Mouse (Mus musculus): ENCODE data around the gene Psmb2. TPM values are rescaled to one million over a fixed set of nuclear protein-coding genes. Genes with fewer than 3 reads are reported as not detected.

The Psmb2 gene
- polyA plus RNA-seq, 1 experiment = 236 TPM

- peaks cover 73% of the 10 kb centered on the region for H3K79me2 ChIP-seq (ENCODE audit: control insufficient read depth, insufficient read depth)
- H3K27me3 ChIP-seq (ENCODE audit: control insufficient read depth, insufficient read depth, insufficient read length) = no peaks in the 10 kb centered on the region
- TF ChIP-seq POLR2AphosphoS2 (IDR thresholded peaks at IDR 0.05; ENCODE audit: insufficient read length, low read depth) (no peak), MAX (IDR thresholded peaks at IDR 0.05; ENCODE audit: low read depth) (no peak), USF1 (IDR thresholded peaks at IDR 0.05; ENCODE audit: low read depth) (no peak), REST (IDR thresholded peaks at IDR 0.05; ENCODE audit: insufficient read depth, insufficient read length) (no peak), TCF3 (IDR thresholded peaks at IDR 0.05; ENCODE audit: insufficient read length, low read depth) (no peak), TCF12 (IDR thresholded peaks at IDR 0.05; ENCODE audit: insufficient read depth, poor library complexity, severe bottlenecking) (no peak), SRF (IDR thresholded peaks at IDR 0.05; ENCODE audit: control insufficient read depth, insufficient read length, low read depth) (no peak), CEBPB (IDR thresholded peaks at IDR 0.05; ENCODE audit: insufficient read depth, poor library complexity, severe bottlenecking) (no peak), MYOD1 (IDR thresholded peaks at IDR 0.05; ENCODE audit: control insufficient read depth in 1 of 3, insufficient read length in 2 of 3, low read depth in 2 of 3) (no peak), MYOG (IDR thresholded peaks at IDR 0.05; ENCODE audit: control insufficient read depth in 1 of 3, insufficient read depth in 1 of 3, insufficient read length in 2 of 3, low read depth in 2 of 3) (no peak), POLR2A (IDR thresholded peaks at IDR 0.05; ENCODE audit: insufficient read length, low read depth) (no peak), E2F4 (IDR thresholded peaks at IDR 0.05; ENCODE audit: insufficient read depth) (no peak)
- no peak overlapping the region for H3K4me2 ChIP-seq (ENCODE audit: low read depth)
- H3ac ChIP-seq (ENCODE audit: control insufficient read depth, insufficient read length) = no peak overlapping the region
- H3K4me3 ChIP-seq = no peak overlapping the region
- peaks cover 36% of the 10 kb centered on the region for H3K36me3 ChIP-seq (ENCODE audit: control insufficient read depth, insufficient read depth)
Observed at GRCm38 (mm10) chr4:126682298-126682697, 4.9 kb downstream of the Psmb2 start.

GRCm38 (mm10) chr4:126683084-126683483 is 5.7 kb downstream of the Psmb2 start:
- H3K27me3 ChIP-seq (ENCODE audit: control insufficient read depth, insufficient read depth, insufficient read length) = no peaks in the 10 kb centered on the region
- no peak overlapping the region for H3ac ChIP-seq (ENCODE audit: control insufficient read depth, insufficient read length)
- peaks cover 67% of the 10 kb centered on the region for H3K79me2 ChIP-seq (ENCODE audit: control insufficient read depth, insufficient read depth)
- H3K4me2 ChIP-seq (ENCODE audit: low read depth) = no peak overlapping the region
- no peak overlapping the region for H3K4me3 ChIP-seq
- TF ChIP-seq POLR2A (IDR thresholded peaks at IDR 0.05; ENCODE audit: insufficient read length, low read depth) (no peak), TCF12 (IDR thresholded peaks at IDR 0.05; ENCODE audit: insufficient read depth, poor library complexity, severe bottlenecking) (no peak), CEBPB (IDR thresholded peaks at IDR 0.05; ENCODE audit: insufficient read depth, poor library complexity, severe bottlenecking) (no peak), MAX (IDR thresholded peaks at IDR 0.05; ENCODE audit: low read depth) (no peak), USF1 (IDR thresholded peaks at IDR 0.05; ENCODE audit: low read depth) (no peak), MYOG (IDR thresholded peaks at IDR 0.05; ENCODE audit: control insufficient read depth in 1 of 3, insufficient read depth in 1 of 3, insufficient read length in 2 of 3, low read depth in 2 of 3) (no peak)
- peaks cover 40% of the 10 kb centered on the region for H3K36me3 ChIP-seq (ENCODE audit: control insufficient read depth, insufficient read depth)

GRCm38 (mm10) chr4:126689457-126689856 is 12.0 kb downstream of the Psmb2 start:
- TF ChIP-seq REST (IDR thresholded peaks at IDR 0.05; ENCODE audit: insufficient read depth, insufficient read length) (no peak), CEBPB (IDR thresholded peaks at IDR 0.05; ENCODE audit: insufficient read depth, poor library complexity, severe bottlenecking) (no peak), E2F4 (IDR thresholded peaks at IDR 0.05; ENCODE audit: insufficient read depth) (no peak), POLR2A (IDR thresholded peaks at IDR 0.05; ENCODE audit: insufficient read length, low read depth) (no peak), MYOG (IDR thresholded peaks at IDR 0.05; ENCODE audit: control insufficient read depth in 1 of 3, insufficient read depth in 1 of 3, insufficient read length in 2 of 3, low read depth in 2 of 3) (no peak), POLR2AphosphoS2 (IDR thresholded peaks at IDR 0.05; ENCODE audit: insufficient read length, low read depth) (no peak), SRF (IDR thresholded peaks at IDR 0.05; ENCODE audit: control insufficient read depth, insufficient read length, low read depth) (no peak)
- Histone ChIP-seq H3K79me2 (ENCODE audit: control insufficient read depth, insufficient read depth) (peaks cover 15% of the 10 kb centered on the region), H3ac (ENCODE audit: control insufficient read depth, insufficient read length) (no peak overlapping the region), H3K27me3 (ENCODE audit: control insufficient read depth, insufficient read depth, insufficient read length) (no peaks in the 10 kb centered on the region), H3K4me3 (no peak overlapping the region), H3K36me3 (ENCODE audit: control insufficient read depth, insufficient read depth) (peaks cover 44% of the 10 kb centered on the region), H3K4me2 (ENCODE audit: low read depth) (no peak overlapping the region)

- Histone ChIP-seq H3K4me2 (ENCODE audit: low read depth) (no peak overlapping the region), H3K4me3 (no peak overlapping the region), H3ac (ENCODE audit: control insufficient read depth, insufficient read length) (no peak overlapping the region), H3K27me3 (ENCODE audit: control insufficient read depth, insufficient read depth, insufficient read length) (no peaks in the 10 kb centered on the region), H3K79me2 (ENCODE audit: control insufficient read depth, insufficient read depth) (peaks cover 13% of the 10 kb centered on the region), H3K36me3 (ENCODE audit: control insufficient read depth, insufficient read depth) (peaks cover 14% of the 10 kb centered on the region)
- no peak for TF ChIP-seq MYOD1 (IDR thresholded peaks at IDR 0.05; ENCODE audit: control insufficient read depth in 1 of 3, insufficient read length in 2 of 3, low read depth in 2 of 3)
Observed at GRCm38 (mm10) chr4:126693021-126693420, 15.6 kb downstream of the Psmb2 start.

DNA sequence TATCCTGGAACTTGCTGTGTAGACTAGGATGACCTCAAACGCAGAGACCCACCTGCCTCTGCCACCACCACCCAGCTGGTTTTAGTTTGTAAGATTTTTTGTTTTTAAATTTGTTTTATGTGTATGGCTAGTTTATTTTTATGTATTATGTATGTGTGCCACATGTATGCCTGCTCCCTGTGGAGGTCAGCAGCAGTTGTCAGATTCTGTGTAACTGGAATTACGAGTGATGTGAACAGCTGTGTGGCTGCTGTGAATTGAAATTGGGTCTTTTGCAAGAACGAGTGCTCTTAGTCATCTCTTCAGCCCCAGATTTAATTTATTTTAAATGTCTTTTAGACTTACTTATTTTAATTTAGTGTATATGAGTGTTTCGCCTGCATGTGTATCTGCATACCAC is 19.5 kb downstream of the Psmb2 start:
- Histone ChIP-seq H3K4me3 (no peak overlapping the region), H3ac (ENCODE audit: control insufficient read depth, insufficient read length) (no peak overlapping the region), H3K79me2 (ENCODE audit: control insufficient read depth, insufficient read depth) (peaks cover 7% of the 10 kb centered on the region), H3K27me3 (ENCODE audit: control insufficient read depth, insufficient read depth, insufficient read length) (no peaks in the 10 kb centered on the region), H3K4me2 (ENCODE audit: low read depth) (no peak overlapping the region), H3K36me3 (ENCODE audit: control insufficient read depth, insufficient read depth) (peaks cover 16% of the 10 kb centered on the region)
- no peak for TF ChIP-seq REST (IDR thresholded peaks at IDR 0.05; ENCODE audit: insufficient read depth, insufficient read length)
- TF ChIP-seq CEBPB (IDR thresholded peaks at IDR 0.05; ENCODE audit: insufficient read depth, poor library complexity, severe bottlenecking) = no peak
- no peak for TF ChIP-seq USF1 (IDR thresholded peaks at IDR 0.05; ENCODE audit: low read depth)
- no peak for TF ChIP-seq SRF (IDR thresholded peaks at IDR 0.05; ENCODE audit: control insufficient read depth, insufficient read length, low read depth)
- peak; percentile 54 to 87 (median 84) for TF ChIP-seq MYOD1 (IDR thresholded peaks at IDR 0.05; ENCODE audit: control insufficient read depth in 1 of 3, insufficient read length in 2 of 3, low read depth in 2 of 3)
- no peak for TF ChIP-seq POLR2AphosphoS2 (IDR thresholded peaks at IDR 0.05; ENCODE audit: insufficient read length, low read depth)
- TF ChIP-seq MAX (IDR thresholded peaks at IDR 0.05; ENCODE audit: low read depth) = no peak
- peak; percentile 43 for TF ChIP-seq TCF12 (IDR thresholded peaks at IDR 0.05; ENCODE audit: insufficient read depth, poor library complexity, severe bottlenecking)
